Mouse (Mus musculus) kidney, embryonic 14.5 days (tissue): Measurements from ENCODE around the gene Col20a1. TPM values are rescaled to one million over a fixed set of nuclear protein-coding genes. Genes with fewer than 3 reads are reported as not detected.
A peak's percentile ranks its signal among the peaks of the same experiment; 100 is the strongest.

Source experiments
- ATAC-seq: fragments of 200-750 bp; cut with Nextera tagmentation; 2 replicates; pipeline ENCODE4 v1.8.0; 2017; ENCODE audit warnings: moderate number of reproducible peaks, mild to moderate bottlenecking, moderate TSS enrichment, moderate library complexity; ENCODE audit not compliant: low FRiP score, low TSS enrichment
- H3K27ac ChIP-seq: fragments of 300-500 bp; sonication (generic); 2 replicates; pipeline ENCODE4 v1.5.1; 2014; ENCODE audit warnings: low read depth, mild to moderate bottlenecking, low read length, moderate library complexity, mixed read lengths
- H3K27me3 ChIP-seq: fragments of 300-500 bp; sonication (generic); 2 replicates; pipeline ENCODE4 v1.6.1; 2014; ENCODE audit warnings: mild to moderate bottlenecking, low read length; ENCODE audit not compliant: control insufficient read depth, insufficient read depth
- H3K36me3 ChIP-seq: fragments of 300-500 bp; sonication (generic); 2 replicates; pipeline ENCODE4 v1.6.1; 2014; ENCODE audit warnings: low read length, mixed read lengths; ENCODE audit not compliant: control insufficient read depth, insufficient read depth
- H3K4me1 ChIP-seq: fragments of 300-500 bp; sonication (generic); 2 replicates; pipeline ENCODE4 v1.6.1; 2014; ENCODE audit warnings: low read length, mixed read lengths; ENCODE audit not compliant: control insufficient read depth, insufficient read depth
- H3K4me2 ChIP-seq: fragments of 300-500 bp; sonication (generic); replicated peaks from 2 replicates; pipeline ENCODE4 v1.6.1; 2014; ENCODE audit warnings: low read depth, mild to moderate bottlenecking, low read length
- H3K4me3 ChIP-seq: fragments of 300-500 bp; sonication (generic); 2 replicates; pipeline ENCODE4 v1.5.1; 2014; ENCODE audit warnings: mild to moderate bottlenecking, low read length
- H3K9ac ChIP-seq: fragments of 300-500 bp; sonication (generic); 2 replicates; pipeline ENCODE4 v1.6.1; 2014; ENCODE audit warnings: low read depth, mild to moderate bottlenecking, low read length, moderate library complexity
- H3K9me3 ChIP-seq: fragments of 300-500 bp; sonication (generic); 2 replicates; pipeline ENCODE4 v1.6.1; 2016; ENCODE audit warnings: low read length; ENCODE audit not compliant: control insufficient read depth
- WGBS: fragments of 180-500 bp; shearing (Covaris S2); extraction: QIAGEN DNeasy Blood & Tissue Kit; methylation state at CpG from one replicate; pipeline ENCODE4 v1.1.7; 2014; 5-methylcytosine and 5-hydroxymethylcytosine counted together
- polyA plus RNA-seq: library from polyadenylated mRNA; unstranded; fragments of >200 nt; fragmentation: Nextera tagmentation; extraction: Ambion mirVana; gene quantifications from 2 replicates; pipeline ENCODE4 v1.2.1, GENCODE M21; 2014

Gene Col20a1
- polyA plus RNA-seq: 0.21 and 0.50 TPM in 2 replicates

DNA sequence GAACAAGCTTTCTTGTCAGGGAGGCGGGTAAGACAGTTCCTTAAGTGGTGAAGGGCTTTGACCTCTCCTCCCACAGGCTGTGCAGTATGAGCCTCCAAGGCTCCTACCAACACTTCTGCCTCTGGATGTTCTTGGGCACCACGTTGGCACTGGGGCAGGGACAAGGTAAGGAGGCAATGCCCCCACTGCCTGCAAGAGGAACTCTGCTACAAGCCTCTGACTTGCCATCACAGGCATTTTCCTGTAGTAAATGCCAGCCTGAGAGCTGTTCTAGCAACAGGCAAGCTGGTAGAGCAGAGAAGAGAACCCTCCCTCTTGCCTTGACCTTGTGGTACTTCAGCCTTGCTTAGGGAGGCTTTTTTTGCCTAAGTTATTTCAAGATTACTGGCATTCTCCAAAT lies at the start of gene Col20a1:
TSS of gene Col20a1 (plus strand) at position 87 of the 400 bp plus-strand sequence.
- Histone ChIP-seq H3K9me3 (no peaks in the 10 kb centered on the region), H3K4me3 (no peak within 1 kb of the TSS), H3K27me3 (no peaks in the 10 kb centered on the region), H3K27ac (no peak within 1 kb of the TSS), H3K4me1 (no peaks in the 10 kb centered on the region), H3K9ac (no peak within 1 kb of the TSS), H3K4me2 (no peak within 1 kb of the TSS), H3K36me3 (peaks cover 14% of the 10 kb centered on the region)
- no peak for ATAC-seq
- WGBS: 54% methylated on average over 2 of the region's 2 CpGs

GRCm38 (mm10) chr2:180940187-180940586 lies 46.1 kb upstream of the Col20a1 start:
- Histone ChIP-seq H3K36me3 (peaks cover 2% of the 10 kb centered on the region; the same call in 1 of the 2 replicates), H3K27ac (no peak overlapping the region), H3K4me3 (no peak overlapping the region), H3K9me3 (no peaks in the 10 kb centered on the region), H3K4me1 (no peaks in the 10 kb centered on the region), H3K4me2 (no peak overlapping the region), H3K9ac (no peak overlapping the region), H3K27me3 (no peaks in the 10 kb centered on the region)
- no peak for ATAC-seq

DNA sequence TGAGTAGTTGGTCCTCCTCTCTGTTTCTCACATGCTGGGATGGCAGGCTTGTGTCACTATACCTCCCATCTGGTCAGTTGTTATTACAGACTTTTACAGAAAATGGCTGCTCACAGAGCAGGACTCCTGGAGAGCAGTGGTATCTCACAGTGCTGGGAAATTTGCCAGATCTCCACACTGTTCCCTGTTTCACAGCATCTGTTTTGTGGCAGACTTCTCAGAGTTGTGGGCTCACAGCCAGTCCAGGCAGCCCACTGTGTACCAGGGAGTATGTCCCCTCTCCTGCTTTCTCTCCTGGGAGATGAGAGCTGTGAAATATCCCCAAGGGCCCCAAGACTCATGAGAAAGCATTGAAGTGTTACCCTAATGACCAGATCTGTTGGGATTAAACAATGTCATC lies 44.5 kb upstream of the Col20a1 start:
- Histone ChIP-seq H3K27ac (no peak overlapping the region), H3K4me2 (no peak overlapping the region), H3K4me3 (no peak overlapping the region), H3K9ac (no peak overlapping the region), H3K4me1 (no peaks in the 10 kb centered on the region), H3K27me3 (no peaks in the 10 kb centered on the region), H3K36me3 (peaks cover 2% of the 10 kb centered on the region; the same call in 1 of the 2 replicates), H3K9me3 (no peaks in the 10 kb centered on the region)
- no peak for ATAC-seq

GRCm38 (mm10) chr2:180949947-180950346 lies 36.4 kb upstream of the Col20a1 start:
- Histone ChIP-seq H3K4me3 (no peak overlapping the region), H3K9ac (no peak overlapping the region), H3K4me2 (no peak overlapping the region), H3K27ac (no peak overlapping the region), H3K9me3 (no peaks in the 10 kb centered on the region), H3K27me3 (no peaks in the 10 kb centered on the region), H3K36me3 (no peaks in the 10 kb centered on the region), H3K4me1 (peaks cover 6% of the 10 kb centered on the region)
- WGBS: 22% methylated on average over 1 of the region's 1 CpGs
- ATAC-seq: no peak

DNA sequence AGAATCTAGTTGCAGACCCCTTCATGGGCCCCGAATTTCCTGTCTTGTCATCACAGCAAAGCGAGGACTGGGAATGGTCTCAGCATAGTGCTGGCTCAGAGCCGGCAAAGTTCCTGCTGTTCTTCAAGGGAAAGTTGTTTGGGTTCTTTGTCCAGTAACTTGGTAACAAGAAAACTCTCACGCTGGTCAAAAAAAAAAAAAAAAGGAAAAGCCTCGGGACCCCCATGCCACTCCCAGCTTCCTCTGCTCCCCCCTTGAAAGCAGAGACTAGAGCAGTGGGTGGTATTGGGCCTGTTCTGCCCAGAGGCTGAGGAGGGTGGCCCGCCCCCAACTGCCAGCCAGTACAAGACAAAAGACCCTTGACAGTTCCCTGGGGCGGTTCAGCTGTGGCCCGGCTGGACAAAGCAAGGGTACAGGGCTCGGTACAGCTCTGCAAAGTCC lies 33.6 kb upstream of the Col20a1 start:
- H3K27ac ChIP-seq: peak overlapping the region; percentile 31

GRCm38 (mm10) chr2:180953638-180954037 lies 32.7 kb upstream of the Col20a1 start:
- peaks cover 13% of the 10 kb centered on the region for H3K4me1 ChIP-seq
- no peaks in the 10 kb centered on the region for H3K36me3 ChIP-seq
- peak overlapping the region; percentile 92 for H3K4me2 ChIP-seq
- no peak for ATAC-seq
- no peaks in the 10 kb centered on the region for H3K27me3 ChIP-seq
- WGBS: 27% methylated on average over 2 of the region's 2 CpGs
- peak overlapping the region; percentile 61 for H3K4me3 ChIP-seq
- H3K27ac ChIP-seq: no peak overlapping the region
- H3K9me3 ChIP-seq: no peaks in the 10 kb centered on the region
- peak overlapping the region; percentile 59; the same call in 1 of the 2 replicates for H3K9ac ChIP-seq

More for the DNA sequence above, 33.6 kb upstream of the Col20a1 start:
- Histone ChIP-seq H3K9ac (peak overlapping the region; percentile 5; the same call in 1 of the 2 replicates), H3K4me2 (peak overlapping the region; percentile 92), H3K27me3 (no peaks in the 10 kb centered on the region), H3K36me3 (no peaks in the 10 kb centered on the region), H3K4me1 (peaks cover 13% of the 10 kb centered on the region), H3K9me3 (no peaks in the 10 kb centered on the region), H3K4me3 (peak overlapping the region; percentile 0; the same call in 1 of the 2 replicates)
- ATAC-seq: no peak
- 14% methylated on average over 9 of the region's 9 CpGs for whole genome bisulfite sequencing

DNA sequence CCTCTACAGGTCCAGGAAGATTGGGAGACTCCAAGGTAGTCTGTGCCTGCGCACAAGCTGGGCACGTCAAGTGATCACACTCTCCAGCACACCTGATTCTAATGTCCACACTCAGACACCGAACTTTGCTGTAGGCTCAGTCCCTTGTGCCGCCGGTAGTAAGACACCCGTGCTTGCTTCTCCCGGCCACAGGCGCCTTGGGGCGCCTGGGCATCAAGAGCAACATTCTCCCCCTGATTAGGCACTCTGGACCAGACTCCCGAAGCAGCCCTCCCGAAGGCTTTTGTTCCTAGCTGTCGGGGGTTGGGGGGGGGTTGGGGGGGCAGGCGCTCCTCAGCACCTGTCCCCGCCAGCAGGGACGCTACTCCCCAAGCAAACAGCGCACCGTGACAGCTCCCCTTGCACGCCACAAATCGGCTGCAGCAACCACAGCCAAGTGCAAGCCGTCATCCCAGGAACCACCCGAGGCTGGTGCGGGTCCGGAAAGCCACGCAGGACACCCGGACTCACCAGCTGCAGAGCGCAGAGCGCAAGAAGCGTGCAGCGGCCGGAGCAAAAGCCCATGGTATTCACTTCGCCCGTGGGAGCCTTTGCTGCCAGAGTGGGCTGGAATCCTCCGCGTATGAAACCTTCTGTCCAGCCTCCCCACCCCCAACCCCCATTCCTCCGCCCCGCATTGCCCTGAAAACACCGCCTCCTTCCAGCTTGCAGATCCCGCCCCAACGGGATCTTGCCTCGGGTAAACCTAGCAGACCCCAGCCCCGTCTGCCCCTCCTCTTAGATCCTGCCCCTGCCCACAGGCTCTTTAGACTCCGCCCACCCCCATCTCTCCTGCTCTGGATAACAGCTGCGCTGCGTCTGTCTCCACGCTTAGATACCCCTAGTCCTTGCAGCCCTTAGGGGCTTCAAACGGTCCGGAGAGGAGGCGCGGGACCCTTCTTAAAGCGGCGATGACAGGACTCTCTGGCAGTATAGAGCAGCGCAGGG lies 32.0 kb upstream of the Col20a1 start, which contains the start of gene Nkain4:
TSS of gene Nkain4 (minus strand) at position 639 of the 987 bp plus-strand sequence.
- no peaks in the 10 kb centered on the region for H3K9me3 ChIP-seq
- H3K27ac ChIP-seq: peak within 1 kb of the TSS; percentile 48
- peaks cover 13% of the 10 kb centered on the region for H3K4me1 ChIP-seq
- ATAC-seq: peak; percentile 97
- H3K4me2 ChIP-seq: peak within 1 kb of the TSS; percentile 92
- no peaks in the 10 kb centered on the region for H3K27me3 ChIP-seq
- peak within 1 kb of the TSS; percentile 59 for H3K9ac ChIP-seq
- no peaks in the 10 kb centered on the region for H3K36me3 ChIP-seq
- peak within 1 kb of the TSS; percentile 61 for H3K4me3 ChIP-seq
- WGBS: 1% methylated on average over 52 of the region's 52 CpGs

DNA sequence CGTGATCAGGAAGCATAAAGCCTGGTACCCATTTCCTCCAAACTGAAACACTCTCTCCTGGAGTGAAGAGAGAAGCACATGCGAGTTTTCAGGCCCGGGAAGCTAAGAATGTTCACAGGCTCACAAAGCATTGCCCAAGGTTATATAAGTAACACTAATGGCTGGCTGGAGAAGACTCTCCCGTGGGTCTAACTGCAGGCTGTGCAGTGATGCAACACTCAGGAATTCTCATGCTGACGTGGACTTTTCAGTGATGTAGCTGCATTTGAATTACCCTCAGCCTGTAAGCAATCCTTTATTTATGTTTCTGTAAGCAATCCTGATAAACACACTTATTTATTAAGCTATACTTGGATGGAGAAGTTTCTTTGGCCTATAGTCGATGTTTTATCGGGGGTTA lies 26.7 kb upstream of the Col20a1 start:
- no peak overlapping the region for H3K4me2 ChIP-seq
- H3K4me1 ChIP-seq: peaks cover 10% of the 10 kb centered on the region; the same call in 1 of the 2 replicates
- no peaks in the 10 kb centered on the region for H3K9me3 ChIP-seq
- H3K27ac ChIP-seq: no peak overlapping the region
- no peaks in the 10 kb centered on the region for H3K27me3 ChIP-seq
- no peak overlapping the region for H3K4me3 ChIP-seq
- no peak for ATAC-seq
- WGBS: 72% methylated on average over 7 of the region's 7 CpGs
- H3K36me3 ChIP-seq: no peaks in the 10 kb centered on the region
- H3K9ac ChIP-seq: no peak overlapping the region

GRCm38 (mm10) chr2:180960187-180960586 lies 26.1 kb upstream of the Col20a1 start:
- Histone ChIP-seq H3K4me2 (no peak overlapping the region), H3K27ac (no peak overlapping the region), H3K27me3 (no peaks in the 10 kb centered on the region), H3K9me3 (no peaks in the 10 kb centered on the region), H3K36me3 (no peaks in the 10 kb centered on the region), H3K4me3 (no peak overlapping the region), H3K4me1 (peaks cover 4% of the 10 kb centered on the region; the same call in 1 of the 2 replicates), H3K9ac (no peak overlapping the region)
- no peak for ATAC-seq
- 54% methylated on average over 3 of the region's 3 CpGs for WGBS
